22 mouse cellular contexts compared by ENCODE assay signal in genomic region chr16:85309493-85309892, GRCm38 (mm10).
DNase-seq lines count a peak whose midpoint lies in the region; ATAC-seq and TF ChIP-seq lines count a peak whose summit lies in the region.
"Had no signal": no experiment of that assay in that cellular context is flagged by ENCODE, and none has a peak within 500 bp of the region (broad histone marks: within the 10 kb centered on the region; RNA-seq: fewer than 3 reads in every experiment).

No protein-coding gene starts in this region.

- no peaks in the 10 kb centered on the region for H3K9me3 ChIP-seq in forebrain, embryonic 16.5 days (ENCODE audit: control insufficient read depth, low read length)
- no peaks in the 10 kb centered on the region for H3K9me3 ChIP-seq in hindbrain, embryonic 16.5 days (ENCODE audit: control insufficient read depth, low read length)
- H3K9me3 ChIP-seq: heart, embryonic 15.5 days; limb, embryonic 15.5 days; stomach, embryonic 15.5 days had no signal

- intact Hi-C loops in heart, postnatal 36 days (cut with DNase I) = loop anchor here (5.0 kb wide), 1 partner anchor 132 kb away; no protein-coding TSS in a partner anchor

- H3K4me3 ChIP-seq in forebrain, embryonic 16.5 days (replicated peaks; ENCODE audit: low read length) = no peak overlapping the region
- no peak overlapping the region for H3K4me3 ChIP-seq in hindbrain, embryonic 16.5 days (ENCODE audit: low read length)
- H3K4me3 ChIP-seq: heart, adult 2 months; heart, embryonic 15.5 days; limb, embryonic 15.5 days; stomach, embryonic 15.5 days had no signal

- no peak for TF ChIP-seq POLR2A in brain, embryonic 14.5 days (IDR thresholded peaks at IDR 0.05; ENCODE audit: borderline replicate concordance, extremely low read depth, insufficient read depth, insufficient read length, poor library complexity, severe bottlenecking)

- H3K27ac ChIP-seq in forebrain, embryonic 16.5 days (ENCODE audit: low read length) = no peak overlapping the region
- no peak overlapping the region for H3K27ac ChIP-seq in hindbrain, embryonic 16.5 days (ENCODE audit: low read depth, low read length)
- H3K27ac ChIP-seq: heart, adult 2 months; heart, embryonic 15.5 days; kidney, postnatal 0 days; limb, embryonic 15.5 days; stomach, embryonic 15.5 days had no signal

- H3K4me2 ChIP-seq in forebrain, embryonic 16.5 days (ENCODE audit: low read length) = no peak overlapping the region
- no peak overlapping the region for H3K4me2 ChIP-seq in hindbrain, embryonic 16.5 days (ENCODE audit: low read length)
- H3K4me2 ChIP-seq: heart, embryonic 15.5 days; limb, embryonic 15.5 days; stomach, embryonic 15.5 days had no signal

- no peaks in the 10 kb centered on the region for H3K4me1 ChIP-seq in forebrain, embryonic 16.5 days (replicated peaks; ENCODE audit: control insufficient read depth, insufficient read depth, low read length)
- no peaks in the 10 kb centered on the region for H3K4me1 ChIP-seq in hindbrain, embryonic 16.5 days (ENCODE audit: control insufficient read depth, insufficient read depth, low read depth, low read length)
- H3K4me1 ChIP-seq: heart, embryonic 15.5 days; limb, embryonic 15.5 days; stomach, embryonic 15.5 days had no signal

- TF ChIP-seq CTCF in brain, embryonic 14.5 days (IDR thresholded peaks at IDR 0.05; ENCODE audit: borderline replicate concordance, extremely low read depth, insufficient read depth, insufficient read length) = no peak

- H3K27me3 ChIP-seq in forebrain, embryonic 16.5 days (replicated peaks; ENCODE audit: control insufficient read depth, insufficient read depth, low read length) = no peaks in the 10 kb centered on the region
- H3K27me3 ChIP-seq in hindbrain, embryonic 16.5 days (replicated peaks; ENCODE audit: control insufficient read depth, insufficient read depth, low read length) = no peaks in the 10 kb centered on the region
- H3K27me3 ChIP-seq: heart, embryonic 15.5 days; limb, embryonic 15.5 days; stomach, embryonic 15.5 days had no signal

- ATAC-seq in forebrain, embryonic 16.5 days = peak; percentile 45
- 0 out of 2 replicates have a peak, but pooled peaks have one; percentile 24 for ATAC-seq in hindbrain, embryonic 16.5 days
- no peak for ATAC-seq in megakaryocyte progenitor cell, adult 5-6 weeks (replicated peaks; ENCODE audit: poor library complexity)
- ATAC-seq: intestine, embryonic 16.5 days; Patski had no signal

- DNase-seq in lung, postnatal 10 days = peak; percentile 3
- no peak for DNase-seq in lung, postnatal 36 days
- DNase-seq in brain, embryonic 14.5 days (ENCODE audit: low read depth) = peak; percentile 45
- DNase-seq in Muller cell, postnatal 12 days (ENCODE audit: inconsistent ontology term) = no peak
- DNase-seq in heart, postnatal 36 days = no peak
- DNase-seq: adrenal gland, adult 8-10 months; cerebellum, adult 9-10 months; gastrocnemius, postnatal 25 days; heart, adult 2 months; layer of hippocampus, postnatal 36 days; lung, postnatal 14 days; retina, postnatal 1 day; thymus, adult 18-20 months had no signal

- no peaks in the 10 kb centered on the region for H3K36me3 ChIP-seq in forebrain, embryonic 16.5 days (ENCODE audit: control insufficient read depth, insufficient read depth)
- no peaks in the 10 kb centered on the region for H3K36me3 ChIP-seq in hindbrain, embryonic 16.5 days (ENCODE audit: control insufficient read depth, insufficient read depth, low read length)
- H3K36me3 ChIP-seq: heart, embryonic 15.5 days; limb, embryonic 15.5 days; stomach, embryonic 15.5 days had no signal

- no peak overlapping the region for H3K9ac ChIP-seq in forebrain, embryonic 16.5 days (replicated peaks; ENCODE audit: low read depth, low read length)
- H3K9ac ChIP-seq in hindbrain, embryonic 16.5 days (ENCODE audit: low read depth, low read length) = no peak overlapping the region
- H3K9ac ChIP-seq: heart, embryonic 15.5 days; limb, embryonic 15.5 days; stomach, embryonic 15.5 days had no signal

- WGBS in forebrain, embryonic 16.5 days = 58% methylated on average over 3 of the region's 3 CpGs
- 30% methylated on average over 3 of the region's 3 CpGs for WGBS in hindbrain, embryonic 16.5 days

Comparison
In these comparisons a context has a peak if more than half of its experiments do, and no peak if none do; other contexts are left out.
1. DNase-seq: peak in lung, postnatal 10 days (single experiment) and brain, embryonic 14.5 days (single experiment); none in lung, postnatal 36 days (single experiment), Muller cell, postnatal 12 days (single experiment) and heart, postnatal 36 days (0 of 2).